Mouse (Mus musculus) neural tube, embryonic 14.5 days (tissue): ENCODE data around the gene Kcnk13. TPM values are rescaled to one million over a fixed set of nuclear protein-coding genes. Genes with fewer than 3 reads are reported as not detected.

ENCODE experiments used
- ATAC-seq: fragments of 200-750 bp; cut with Nextera tagmentation; 2 replicates; pipeline ENCODE4 v1.8.0; 2017; ENCODE audit warnings: low read depth, mild to moderate bottlenecking, moderate TSS enrichment, moderate library complexity
- H3K27ac ChIP-seq: fragments of 300-500 bp; sonication (generic); 2 replicates; pipeline ENCODE4 v1.5.1; 2014; ENCODE audit warnings: low read depth, mild to moderate bottlenecking, control low read depth, low read length, moderate library complexity, mixed read lengths
- H3K27me3 ChIP-seq: fragments of 300-500 bp; sonication (generic); 2 replicates; pipeline ENCODE4 v1.6.1; 2014; ENCODE audit warnings: low read length; ENCODE audit not compliant: control insufficient read depth, insufficient read depth
- H3K36me3 ChIP-seq: fragments of 300-500 bp; sonication (generic); 2 replicates; pipeline ENCODE4 v1.6.1; 2014; ENCODE audit warnings: low read length, mixed read lengths; ENCODE audit not compliant: control insufficient read depth, insufficient read depth
- H3K4me1 ChIP-seq: fragments of 300-500 bp; sonication (generic); 2 replicates; pipeline ENCODE4 v1.6.1; 2014; ENCODE audit warnings: low read length; ENCODE audit not compliant: control insufficient read depth, insufficient read depth
- H3K4me2 ChIP-seq: fragments of 300-500 bp; sonication (generic); 2 replicates; pipeline ENCODE4 v1.6.1; 2014; ENCODE audit warnings: mild to moderate bottlenecking, low read depth, low read length, control low read depth
- H3K4me3 ChIP-seq: fragments of 300-500 bp; sonication (generic); 2 replicates; pipeline ENCODE4 v1.5.1; 2014; ENCODE audit warnings: low read depth, low read length, control low read depth, mixed read lengths
- H3K9ac ChIP-seq: fragments of 300-500 bp; sonication (generic); replicated peaks from 2 replicates; pipeline ENCODE4 v1.6.1; 2014; ENCODE audit warnings: low read depth, mild to moderate bottlenecking, control low read depth, low read length, mixed read lengths
- H3K9me3 ChIP-seq: fragments of 300-500 bp; sonication (generic); 2 replicates; pipeline ENCODE4 v1.6.1; 2016; ENCODE audit warnings: low read length; ENCODE audit not compliant: control insufficient read depth
- WGBS: fragments of 180-500 bp; shearing (Covaris S2); extraction: QIAGEN DNeasy Blood & Tissue Kit; methylation state at CpG from one replicate; pipeline ENCODE4 v1.1.7; 2014; 5-methylcytosine and 5-hydroxymethylcytosine counted together
- polyA plus RNA-seq: library from polyadenylated mRNA; unstranded; fragments of >200 nt; fragmentation: Nextera tagmentation; extraction: Ambion mirVana; gene quantifications from 2 replicates; pipeline ENCODE4 v1.2.1, GENCODE M21; 2014

Gene Kcnk13
- polyA plus RNA-seq, 1 experiment from 2014 or later, result 0.40 TPM

DNA sequence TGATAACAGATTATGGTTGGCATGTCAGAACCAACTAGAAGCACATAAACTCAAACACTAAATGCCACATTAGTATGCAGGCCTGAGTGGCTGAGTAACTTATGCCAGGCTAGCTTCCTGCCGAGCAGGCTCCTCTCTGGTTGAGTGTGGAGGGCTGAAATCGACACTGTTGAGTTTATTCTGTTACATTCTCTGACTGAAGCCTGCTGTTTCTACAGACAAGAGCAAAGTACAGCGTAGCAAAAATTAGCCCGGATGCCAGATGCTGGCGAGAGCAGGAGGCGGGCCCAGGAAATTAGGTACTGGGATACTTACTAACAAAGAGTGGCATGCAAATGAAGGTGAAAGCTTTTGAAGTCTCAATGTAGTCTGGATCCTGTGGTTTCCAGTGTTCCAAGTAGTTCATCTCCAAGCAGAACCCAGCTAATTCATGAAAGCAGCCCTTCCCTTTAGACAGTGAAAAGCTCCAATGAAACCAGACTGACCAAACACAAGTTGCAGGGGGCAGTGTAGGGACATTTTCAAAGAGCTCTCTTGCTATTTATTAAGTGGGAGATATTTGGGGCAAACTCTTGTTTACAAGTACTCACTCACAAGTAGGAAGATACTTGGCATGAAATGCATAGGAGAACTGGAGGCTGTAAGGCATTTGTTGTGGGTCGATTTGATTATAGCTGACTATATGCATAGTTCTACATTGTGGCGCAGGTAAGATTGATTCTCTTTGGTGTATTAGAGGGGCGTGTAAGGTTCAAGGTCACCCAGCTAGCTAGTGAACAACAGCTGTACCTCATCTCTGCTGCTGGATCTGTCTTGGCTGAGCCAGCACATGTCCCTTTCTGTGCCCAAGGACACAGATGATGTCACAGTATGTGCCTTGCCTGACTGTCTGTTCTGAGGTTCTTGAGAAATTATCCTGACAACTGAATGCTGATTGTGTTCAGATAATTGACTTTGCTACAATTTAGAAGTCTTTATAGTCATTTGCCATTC, 5.9 kb upstream of the Kcnk13 start:
- H3K9me3 ChIP-seq, result no peaks in the 10 kb centered on the region
- no peak for ATAC-seq
- no peaks in the 10 kb centered on the region for H3K27me3 ChIP-seq
- no peak overlapping the region for H3K9ac ChIP-seq
- H3K4me3 ChIP-seq, result no peak overlapping the region
- no peak overlapping the region for H3K27ac ChIP-seq
- WGBS, result 45% methylated on average over 9 of the region's 9 CpGs
- no peaks in the 10 kb centered on the region; the same call in 1 of the 2 replicates for H3K36me3 ChIP-seq
- no peaks in the 10 kb centered on the region for H3K4me1 ChIP-seq
- H3K4me2 ChIP-seq, result no peak overlapping the region

DNA sequence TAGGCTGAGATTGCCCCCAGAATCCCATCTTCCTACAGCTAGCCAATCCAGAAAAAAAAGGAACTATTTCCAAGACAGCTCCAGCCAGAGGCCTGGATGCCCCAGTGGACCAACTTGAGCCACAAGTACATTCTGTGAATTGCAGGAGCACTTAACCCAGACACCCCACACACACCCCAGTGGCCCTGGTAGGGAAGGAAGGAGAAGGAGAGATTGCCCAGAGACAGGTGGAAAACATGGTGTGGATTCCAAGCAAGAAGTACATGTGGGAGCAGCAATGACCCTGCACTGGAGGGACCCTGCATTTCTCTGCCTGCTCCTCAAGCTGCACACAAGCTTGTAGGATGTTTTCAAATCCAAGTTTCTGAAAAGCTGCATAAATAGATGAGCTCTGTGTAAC, 5.0 kb upstream of the Kcnk13 start:
- no peaks in the 10 kb centered on the region for H3K9me3 ChIP-seq
- H3K36me3 ChIP-seq, result no peaks in the 10 kb centered on the region; the same call in 1 of the 2 replicates
- H3K4me2 ChIP-seq, result no peak overlapping the region
- no peak overlapping the region for H3K4me3 ChIP-seq
- no peak overlapping the region for H3K27ac ChIP-seq
- H3K4me1 ChIP-seq, result peaks cover 3% of the 10 kb centered on the region; the same call in 1 of the 2 replicates
- ATAC-seq, result no peak
- H3K9ac ChIP-seq, result no peak overlapping the region
- H3K27me3 ChIP-seq, result peaks cover 7% of the 10 kb centered on the region

DNA sequence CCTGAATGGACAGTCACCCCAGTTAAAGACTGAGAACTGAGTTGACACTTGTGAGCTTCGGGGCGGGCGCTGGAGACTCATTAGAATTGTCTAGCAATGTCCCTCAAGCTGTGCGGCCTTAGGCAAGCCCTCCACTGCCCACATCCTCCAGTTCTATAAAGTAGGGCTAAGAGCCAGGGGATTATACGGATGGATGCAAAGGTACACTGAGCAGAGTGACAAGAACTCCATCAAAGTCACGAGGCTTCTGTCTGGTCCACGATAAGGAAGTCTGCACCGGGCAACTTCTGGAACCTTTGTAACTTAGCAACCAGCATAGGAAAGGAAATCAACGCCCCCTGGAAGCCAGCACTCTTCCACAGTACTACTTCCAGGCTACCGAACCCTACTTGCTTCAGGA, 4.4 kb upstream of the Kcnk13 start:
- Histone ChIP-seq H3K9me3 (no peaks in the 10 kb centered on the region), H3K4me3 (no peak overlapping the region), H3K9ac (no peak overlapping the region), H3K36me3 (no peaks in the 10 kb centered on the region; the same call in 1 of the 2 replicates), H3K27me3 (peaks cover 13% of the 10 kb centered on the region), H3K4me2 (no peak overlapping the region), H3K4me1 (peaks cover 8% of the 10 kb centered on the region; the same call in 1 of the 2 replicates), H3K27ac (no peak overlapping the region)
- ATAC-seq, result no peak
- 22% methylated on average over 10 of the region's 10 CpGs for whole genome bisulfite sequencing

DNA sequence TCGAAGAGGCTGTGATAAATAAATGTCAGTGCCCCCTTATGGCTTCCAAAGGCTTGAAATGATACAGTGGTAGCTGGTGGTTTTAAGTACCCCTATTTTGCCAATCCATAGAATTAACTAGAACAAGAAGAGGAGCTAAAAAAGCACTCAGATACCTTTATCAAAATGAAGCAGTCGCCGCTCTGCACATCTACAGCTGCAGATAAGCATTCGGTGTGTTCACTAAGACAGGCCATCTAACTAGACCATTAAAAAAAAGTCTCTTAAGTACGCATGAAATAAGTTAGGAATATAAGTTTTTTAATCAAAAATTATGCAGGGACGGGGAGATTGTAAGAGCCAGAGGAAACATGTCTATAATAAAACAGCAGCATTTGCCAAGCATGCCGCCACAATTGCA, 3.6 kb upstream of the Kcnk13 start:
- Histone ChIP-seq H3K27me3 (peaks cover 20% of the 10 kb centered on the region), H3K4me3 (no peak overlapping the region), H3K4me2 (no peak overlapping the region), H3K27ac (no peak overlapping the region), H3K9ac (no peak overlapping the region), H3K36me3 (no peaks in the 10 kb centered on the region; the same call in 1 of the 2 replicates), H3K9me3 (no peaks in the 10 kb centered on the region), H3K4me1 (peaks cover 11% of the 10 kb centered on the region; the same call in 1 of the 2 replicates)
- ATAC-seq, result no peak
- 89% methylated on average over 7 of the region's 7 CpGs for WGBS

DNA sequence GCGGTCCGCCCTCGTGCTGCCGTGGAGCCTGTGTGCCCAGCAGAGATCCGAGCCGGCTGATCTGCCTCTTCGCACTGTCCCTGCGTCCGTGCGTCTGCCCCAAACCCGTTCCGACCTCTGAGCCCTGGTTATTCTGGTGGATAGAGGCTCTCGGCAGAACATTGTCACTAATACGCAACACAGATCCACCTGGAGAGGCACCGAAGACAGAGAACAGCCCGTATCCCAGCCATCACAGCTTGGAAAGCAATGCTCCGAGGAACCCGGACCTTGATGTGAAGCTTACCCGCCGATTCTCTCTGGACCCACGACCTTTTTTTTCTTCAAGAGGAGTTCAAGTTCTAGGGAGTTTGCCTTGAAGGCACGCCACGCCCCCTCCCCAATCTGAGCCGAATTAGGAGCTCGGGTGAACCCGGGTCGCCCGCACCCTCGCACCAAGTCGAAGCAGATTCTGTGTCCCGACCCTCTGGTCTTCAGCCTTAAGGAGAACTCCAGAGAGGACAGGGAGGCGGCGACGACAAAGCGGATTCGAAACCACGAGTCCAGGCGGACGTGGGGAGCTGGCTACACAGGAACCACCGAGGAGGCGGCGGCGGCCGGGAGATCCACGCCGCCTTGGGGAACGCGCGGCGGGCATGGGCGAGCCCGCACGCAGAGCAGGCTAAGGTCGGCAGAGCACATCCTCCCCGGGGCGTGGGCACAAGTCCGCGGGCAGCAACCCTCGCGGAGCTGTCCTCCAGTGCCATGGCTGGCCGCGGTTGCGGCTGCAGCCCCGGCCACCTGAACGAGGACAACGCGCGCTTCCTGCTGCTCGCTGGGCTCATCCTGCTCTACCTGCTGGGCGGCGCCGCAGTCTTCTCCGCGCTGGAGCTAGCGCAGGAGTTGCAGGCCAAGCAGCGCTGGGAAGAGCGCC, 1.2 kb downstream of the Kcnk13 start:
- WGBS, result under 1% methylated on average over 70 of the region's 77 CpGs
- Histone ChIP-seq H3K9ac (peak overlapping the region; percentile 47), H3K4me2 (peak overlapping the region; percentile 96), H3K4me1 (peaks cover 15% of the 10 kb centered on the region; the same call in 1 of the 2 replicates), H3K27ac (no peak overlapping the region), H3K36me3 (no peaks in the 10 kb centered on the region), H3K4me3 (peak overlapping the region; percentile 52), H3K9me3 (no peaks in the 10 kb centered on the region), H3K27me3 (peaks cover 50% of the 10 kb centered on the region)
- peak; percentile 52 for ATAC-seq

DNA sequence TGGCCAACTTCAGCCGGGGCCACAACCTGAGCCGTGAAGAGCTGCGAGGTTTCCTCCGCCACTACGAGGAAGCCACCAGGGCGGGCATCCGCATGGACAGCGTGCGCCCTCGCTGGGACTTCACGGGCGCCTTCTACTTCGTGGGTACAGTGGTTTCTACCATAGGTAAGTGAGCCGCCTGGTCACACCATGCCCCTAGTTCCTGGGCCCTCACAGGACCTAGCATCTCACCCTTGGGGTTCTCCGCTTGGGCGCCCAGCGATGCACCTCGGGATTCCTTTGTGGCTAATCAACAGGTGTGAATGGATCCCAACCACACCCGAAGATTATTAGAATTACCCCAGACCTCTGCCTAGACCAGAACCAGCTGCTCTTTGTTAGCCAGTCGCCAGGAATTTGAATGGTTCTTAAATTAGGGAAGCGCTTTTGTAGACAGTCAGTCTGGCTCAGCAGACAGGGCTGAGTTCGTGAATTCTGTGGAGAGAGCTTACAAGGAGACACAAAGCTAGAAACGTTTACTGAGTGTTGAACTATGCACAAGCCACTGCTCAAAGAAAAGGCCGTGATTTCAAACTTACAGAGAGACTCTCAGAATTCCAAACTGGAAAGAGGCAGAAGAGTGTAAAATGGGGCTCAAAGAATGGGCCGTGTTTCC, 1.9 kb downstream of the Kcnk13 start:
- peaks cover 15% of the 10 kb centered on the region; the same call in 1 of the 2 replicates for H3K4me1 ChIP-seq
- H3K9ac ChIP-seq, result peak overlapping the region; percentile 47
- no peaks in the 10 kb centered on the region for H3K36me3 ChIP-seq
- peaks cover 50% of the 10 kb centered on the region for H3K27me3 ChIP-seq
- WGBS, result 3% methylated on average over 25 of the region's 25 CpGs
- no peaks in the 10 kb centered on the region for H3K9me3 ChIP-seq
- peak; percentile 35; the same call in 1 of the 2 replicates for ATAC-seq
- peak overlapping the region; percentile 96 for H3K4me2 ChIP-seq
- H3K4me3 ChIP-seq, result peak overlapping the region; percentile 52
- no peak overlapping the region for H3K27ac ChIP-seq

DNA sequence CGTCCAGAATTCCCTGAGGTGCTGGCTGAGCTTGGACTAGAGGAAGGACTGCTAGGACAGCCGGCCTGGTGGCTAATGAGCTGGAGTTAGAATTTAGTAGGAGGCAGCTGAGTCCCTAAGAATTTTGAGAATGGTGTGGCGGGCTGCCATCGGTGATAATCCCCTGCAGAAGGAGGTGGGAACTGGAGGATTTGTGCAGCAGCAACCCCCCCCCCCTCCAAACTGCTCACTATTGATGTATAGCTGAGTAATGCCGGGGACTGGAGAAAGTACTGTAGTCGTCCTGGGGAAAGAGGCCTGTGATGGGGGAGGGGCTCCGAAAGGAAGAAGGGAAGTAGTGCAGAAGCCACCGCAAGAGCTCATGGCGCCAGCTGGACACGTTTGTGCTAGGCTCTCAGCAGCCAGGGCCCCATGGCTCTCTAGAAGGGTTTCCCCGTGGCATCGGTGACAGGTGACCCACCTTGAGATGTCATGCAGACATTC, 2.6 kb downstream of the Kcnk13 start:
- Histone ChIP-seq H3K36me3 (no peaks in the 10 kb centered on the region), H3K9me3 (no peaks in the 10 kb centered on the region), H3K4me3 (no peak overlapping the region), H3K27me3 (peaks cover 50% of the 10 kb centered on the region), H3K4me1 (peaks cover 15% of the 10 kb centered on the region; the same call in 1 of the 2 replicates), H3K27ac (no peak overlapping the region), H3K4me2 (no peak overlapping the region), H3K9ac (no peak overlapping the region)
- no peak for ATAC-seq
- WGBS, result 14% methylated on average over 12 of the region's 12 CpGs

DNA sequence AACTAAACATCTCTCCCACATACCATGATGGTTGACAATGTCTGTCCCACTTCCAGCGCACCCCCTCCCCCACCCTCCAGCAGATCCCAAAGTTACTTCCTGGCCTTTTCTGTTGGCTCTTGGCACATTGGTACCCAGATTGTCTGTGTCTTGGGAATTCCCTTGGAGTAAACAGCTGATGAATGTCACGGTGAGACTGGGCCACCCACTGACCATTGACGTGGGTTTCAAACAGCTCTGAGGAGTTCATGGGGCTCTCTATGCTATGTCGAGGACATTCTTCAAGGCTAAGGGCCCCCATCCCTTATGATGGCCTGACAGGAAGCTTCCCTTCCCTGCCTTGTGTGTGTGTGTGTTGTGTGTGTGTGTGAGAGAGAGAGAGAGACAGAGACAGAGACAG, 5.6 kb downstream of the Kcnk13 start:
- Histone ChIP-seq H3K4me2 (no peak overlapping the region), H3K27ac (no peak overlapping the region), H3K4me3 (no peak overlapping the region), H3K4me1 (peaks cover 8% of the 10 kb centered on the region; the same call in 1 of the 2 replicates), H3K9me3 (no peaks in the 10 kb centered on the region), H3K27me3 (peaks cover 37% of the 10 kb centered on the region), H3K36me3 (no peaks in the 10 kb centered on the region), H3K9ac (no peak overlapping the region)
- WGBS, result 74% methylated on average over 4 of the region's 4 CpGs
- ATAC-seq, result no peak
